In the genomic region with DNA sequence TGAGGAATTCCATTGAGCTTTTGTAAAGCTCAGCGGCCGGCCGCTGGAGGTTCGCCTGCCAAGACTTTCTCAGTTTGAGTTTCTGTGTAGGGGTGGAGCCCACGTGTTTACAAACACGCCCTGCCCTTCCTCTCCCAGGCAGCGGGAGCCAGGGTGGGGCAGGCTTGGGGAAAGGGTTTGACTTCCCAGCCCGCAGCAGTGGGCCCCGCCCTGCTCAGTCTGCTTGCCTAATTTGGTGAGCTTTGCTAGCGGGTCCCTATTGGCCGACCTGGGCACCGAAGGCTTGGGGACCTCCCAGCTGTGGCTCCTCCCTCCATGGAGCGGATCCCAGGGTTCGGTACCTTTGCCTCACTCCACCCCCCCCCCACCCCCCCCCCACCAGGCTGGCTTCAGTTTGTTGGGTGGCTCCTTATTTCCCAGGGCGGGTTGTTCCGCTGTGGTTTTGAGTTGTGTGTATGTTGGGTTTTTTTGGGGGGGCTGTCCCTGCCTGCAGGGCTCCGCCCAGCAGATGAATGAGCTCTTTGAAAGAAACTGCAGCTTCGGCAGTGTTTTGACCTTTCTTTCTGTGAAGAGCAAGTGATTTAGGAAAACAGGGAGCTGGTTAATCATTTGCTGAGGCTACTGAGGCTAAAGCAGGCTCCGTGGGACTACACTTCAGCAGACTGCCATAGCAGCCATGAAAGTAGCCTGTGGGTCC, we compare ENCODE assay signal across 8 mouse cellular contexts. TPM values are rescaled to one million over a fixed set of nuclear protein-coding genes. Genes with fewer than 3 reads are reported as not detected.
A peak's percentile ranks its signal among the peaks of the same experiment; 100 is the strongest.
DNase-seq lines count a peak whose midpoint lies in the region; ATAC-seq and TF ChIP-seq lines count a peak whose summit lies in the region.

No protein-coding gene starts in this region.

- H3K79me2 ChIP-seq in myocyte (ENCODE audit: control insufficient read depth, insufficient read depth): peaks cover 10% of the 10 kb centered on the region

- H3K9ac ChIP-seq in embryonic facial prominence, embryonic 13.5 days: peak overlapping the region; percentile 65
- H3K9ac ChIP-seq in liver, embryonic 13.5 days: peak overlapping the region; percentile 80
- 0 out of 2 replicates have a peak overlapping the region, but pooled peaks have one; percentile 7 for H3K9ac ChIP-seq in stomach, embryonic 15.5 days

- TF ChIP-seq POLR2A in kidney, adult 2 months (IDR thresholded peaks at IDR 0.05; ENCODE audit: low read depth, low read length): no peak
- no peak for TF ChIP-seq POLR2A in myocyte (IDR thresholded peaks at IDR 0.05; ENCODE audit: insufficient read length, low read depth)

- H3K4me3 ChIP-seq in embryonic facial prominence, embryonic 13.5 days: peak overlapping the region; percentile 36
- H3K4me3 ChIP-seq in kidney, adult 2 months (ENCODE audit: insufficient read depth, low read depth, low read length): peak overlapping the region; percentile 36
- peak overlapping the region; percentile 61 for H3K4me3 ChIP-seq in liver, embryonic 13.5 days (replicated peaks)
- H3K4me3 ChIP-seq in myocyte: peak overlapping the region; percentile 18
- H3K4me3 ChIP-seq in stomach, embryonic 15.5 days (replicated peaks): peak overlapping the region; percentile 32

- H3K27ac ChIP-seq in embryonic facial prominence, embryonic 13.5 days: peak overlapping the region; percentile 99
- peak overlapping the region; percentile 88 for H3K27ac ChIP-seq in kidney, adult 2 months (ENCODE audit: insufficient read depth, low read depth, low read length)
- peak overlapping the region; percentile 92 for H3K27ac ChIP-seq in liver, embryonic 13.5 days
- peak overlapping the region; percentile 96 for H3K27ac ChIP-seq in stomach, embryonic 15.5 days

- DNase-seq in B cell, adult 2 months: peak; percentile 73 to 76
- peak; percentile 98 for DNase-seq in adrenal gland, adult 2 months
- peak; percentile 96 for DNase-seq in heart, adult 8-10 months (ENCODE audit: low spot score)
- peak; percentile 99 for DNase-seq in kidney, adult 2 months
- peak; percentile 95 for DNase-seq in liver, embryonic 13.5 days

- H3ac ChIP-seq in myocyte (ENCODE audit: control insufficient read depth, insufficient read length): no peak overlapping the region

- H3K36me3 ChIP-seq in embryonic facial prominence, embryonic 13.5 days: peaks cover 23% of the 10 kb centered on the region
- H3K36me3 ChIP-seq in kidney, adult 2 months (ENCODE audit: control insufficient read depth, insufficient read depth, low read length): 0 out of 2 replicates have a peak, but pooled peaks cover 2% of the 10 kb centered on the region
- H3K36me3 ChIP-seq in liver, embryonic 13.5 days: peaks cover 19% of the 10 kb centered on the region
- no peaks in the 10 kb centered on the region for H3K36me3 ChIP-seq in myocyte (ENCODE audit: control insufficient read depth, insufficient read depth)
- peaks cover 14% of the 10 kb centered on the region for H3K36me3 ChIP-seq in stomach, embryonic 15.5 days

- H3K4me2 ChIP-seq in embryonic facial prominence, embryonic 13.5 days: peak overlapping the region; percentile 69
- H3K4me2 ChIP-seq in liver, embryonic 13.5 days: peak overlapping the region; percentile 95
- peak overlapping the region; percentile 97 for H3K4me2 ChIP-seq in myocyte (ENCODE audit: low read depth)
- peak overlapping the region; percentile 63 for H3K4me2 ChIP-seq in stomach, embryonic 15.5 days

- no peak for TF ChIP-seq CTCF in kidney, adult 2 months (conservative IDR thresholded peaks at IDR 0.05; ENCODE audit: insufficient read depth, insufficient read length, low read depth, low read length)

- 2% methylated on average over 19 of the region's 19 CpGs for WGBS in embryonic facial prominence, embryonic 13.5 days
- under 1% methylated on average over 19 of the region's 19 CpGs for WGBS in kidney, adult 2 months
- WGBS in liver, embryonic 13.5 days (ENCODE audit: insufficient replicate concordance): under 1% methylated on average over 19 of the region's 19 CpGs
- 0% methylated on average over 19 of the region's 19 CpGs for WGBS in stomach, embryonic 15.5 days

- H3K27me3 ChIP-seq in embryonic facial prominence, embryonic 13.5 days: no peaks in the 10 kb centered on the region
- no peaks in the 10 kb centered on the region for H3K27me3 ChIP-seq in kidney, adult 2 months (replicated peaks; ENCODE audit: control insufficient read depth, insufficient read depth, low read length)
- no peaks in the 10 kb centered on the region for H3K27me3 ChIP-seq in liver, embryonic 13.5 days
- H3K27me3 ChIP-seq in myocyte (ENCODE audit: control insufficient read depth, insufficient read depth, insufficient read length): no peaks in the 10 kb centered on the region
- no peaks in the 10 kb centered on the region for H3K27me3 ChIP-seq in stomach, embryonic 15.5 days (replicated peaks)

- ATAC-seq in embryonic facial prominence, embryonic 13.5 days (ENCODE audit: insufficient number of reproducible peaks, insufficient read depth, low FRiP score, low TSS enrichment, low read depth): peak; percentile 92
- peak; percentile 95 for ATAC-seq in liver, embryonic 13.5 days (ENCODE audit: low read depth)
- peak; percentile 94 for ATAC-seq in stomach, embryonic 15.5 days (ENCODE audit: insufficient read depth, low FRiP score, low read depth)

- H3K4me1 ChIP-seq in embryonic facial prominence, embryonic 13.5 days: peaks cover 82% of the 10 kb centered on the region
- H3K4me1 ChIP-seq in kidney, adult 2 months (ENCODE audit: control insufficient read depth, insufficient read depth, low read length): peaks cover 32% of the 10 kb centered on the region
- H3K4me1 ChIP-seq in liver, embryonic 13.5 days (replicated peaks): peaks cover 73% of the 10 kb centered on the region
- H3K4me1 ChIP-seq in stomach, embryonic 15.5 days: peaks cover 53% of the 10 kb centered on the region

- H3K9me3 ChIP-seq in embryonic facial prominence, embryonic 13.5 days: peaks cover 4% of the 10 kb centered on the region; the same call in 1 of the 2 replicates
- no peaks in the 10 kb centered on the region for H3K9me3 ChIP-seq in liver, embryonic 13.5 days (replicated peaks)
- H3K9me3 ChIP-seq in stomach, embryonic 15.5 days: no peaks in the 10 kb centered on the region

TF ChIP-seq in myocyte, 11 proteins besides CTCF, POLR2A, EP300 and RAD21:
- no peak for TF ChIP-seq TCF12 (IDR thresholded peaks at IDR 0.05; ENCODE audit: insufficient read depth, poor library complexity, severe bottlenecking)
- no peak for TF ChIP-seq POLR2AphosphoS2 (IDR thresholded peaks at IDR 0.05; ENCODE audit: insufficient read length, low read depth)
- peak; percentile 99 for TF ChIP-seq SRF (IDR thresholded peaks at IDR 0.05; ENCODE audit: control insufficient read depth, insufficient read length, low read depth)
- TF ChIP-seq E2F4 (IDR thresholded peaks at IDR 0.05; ENCODE audit: insufficient read depth): no peak
- peak in 1 of 3 experiments; percentile 48 for TF ChIP-seq MYOG (IDR thresholded peaks at IDR 0.05; ENCODE audit: control insufficient read depth in 1 of 3, insufficient read depth in 1 of 3, insufficient read length in 2 of 3, low read depth in 2 of 3)
- peak in 1 of 3 experiments; percentile 19 for TF ChIP-seq MYOD1 (IDR thresholded peaks at IDR 0.05; ENCODE audit: control insufficient read depth in 1 of 3, insufficient read length in 2 of 3, low read depth in 2 of 3)
- peak; percentile 20 for TF ChIP-seq USF1 (IDR thresholded peaks at IDR 0.05; ENCODE audit: low read depth)

RNA-seq across cellular contexts. Expression of a gene that starts 23.1 kb away (rescaled TPM):
- 10 to 100 TPM; 18.5 to 22.7 TPM for total RNA-seq in adrenal gland, adult 2 months (2021)
- 75.8 and 77.7 TPM in 2 replicates for polyA plus RNA-seq in adrenal gland, adult 2 months (2012; rRNA removed)
- 8.9 and 9.7 TPM in 2 replicates for polyA plus RNA-seq in embryonic facial prominence, embryonic 13.5 days (2015; fragmentation: Nextera tagmentation; extraction: Ambion mirVana)
- total RNA-seq in heart, adult 8-10 months (2022): 1 to 10 TPM; 4.5 to 8.3 (median 7.1) TPM
- 37.4 and 45.6 TPM in 2 replicates for polyA plus RNA-seq in kidney, adult 2 months (2012; rRNA removed)
- 4.5 and 5.0 TPM in 2 replicates for polyA plus RNA-seq in liver, embryonic 13.5 days (2015; fragmentation: Nextera tagmentation; extraction: Ambion mirVana)
- 9.8 TPM for polyA plus RNA-seq in myocyte (2012; fragmentation: generic; extraction: Trizol)
- 8.5 and 9.4 TPM in 2 replicates for polyA plus RNA-seq in stomach, embryonic 15.5 days (2015; fragmentation: Nextera tagmentation; extraction: Ambion mirVana)

RNA-seq across cellular contexts. Expression of a gene that starts 39.3 kb away (rescaled TPM):
- 10 to 100 TPM; 19.7 to 24.6 TPM for total RNA-seq in adrenal gland, adult 2 months (2021)
- polyA plus RNA-seq in adrenal gland, adult 2 months (2012; rRNA removed): 17.2 and 18.2 TPM in 2 replicates
- 5.0 and 6.3 TPM in 2 replicates for polyA plus RNA-seq in embryonic facial prominence, embryonic 13.5 days (2015; fragmentation: Nextera tagmentation; extraction: Ambion mirVana)
- total RNA-seq in heart, adult 8-10 months (2022): 10 to 100 TPM; 11.8 to 16.0 (median 14.2) TPM
- 11.6 and 12.4 TPM in 2 replicates for polyA plus RNA-seq in kidney, adult 2 months (2012; rRNA removed)
- polyA plus RNA-seq in liver, embryonic 13.5 days (2015; fragmentation: Nextera tagmentation; extraction: Ambion mirVana): 1.7 and 1.8 TPM in 2 replicates
- polyA plus RNA-seq in myocyte (2012; fragmentation: generic; extraction: Trizol): 10.4 TPM
- 5.6 and 5.7 TPM in 2 replicates for polyA plus RNA-seq in stomach, embryonic 15.5 days (2015; fragmentation: Nextera tagmentation; extraction: Ambion mirVana)

Comparison
In these comparisons a context has a peak if more than half of its experiments do, and no peak if none do; other contexts are left out.
1. Peak in every context shown above with its lines: DNase-seq, ATAC-seq, H3K4me3 ChIP-seq and H3K27ac ChIP-seq.
2. H3K9ac ChIP-seq: peak in every context shown above with its lines; median percentile 80 in liver, embryonic 13.5 days; 65 in embryonic facial prominence, embryonic 13.5 days; 7 in stomach, embryonic 15.5 days.